ENCODE assay signal across 8 mouse cellular contexts in the genomic region with DNA sequence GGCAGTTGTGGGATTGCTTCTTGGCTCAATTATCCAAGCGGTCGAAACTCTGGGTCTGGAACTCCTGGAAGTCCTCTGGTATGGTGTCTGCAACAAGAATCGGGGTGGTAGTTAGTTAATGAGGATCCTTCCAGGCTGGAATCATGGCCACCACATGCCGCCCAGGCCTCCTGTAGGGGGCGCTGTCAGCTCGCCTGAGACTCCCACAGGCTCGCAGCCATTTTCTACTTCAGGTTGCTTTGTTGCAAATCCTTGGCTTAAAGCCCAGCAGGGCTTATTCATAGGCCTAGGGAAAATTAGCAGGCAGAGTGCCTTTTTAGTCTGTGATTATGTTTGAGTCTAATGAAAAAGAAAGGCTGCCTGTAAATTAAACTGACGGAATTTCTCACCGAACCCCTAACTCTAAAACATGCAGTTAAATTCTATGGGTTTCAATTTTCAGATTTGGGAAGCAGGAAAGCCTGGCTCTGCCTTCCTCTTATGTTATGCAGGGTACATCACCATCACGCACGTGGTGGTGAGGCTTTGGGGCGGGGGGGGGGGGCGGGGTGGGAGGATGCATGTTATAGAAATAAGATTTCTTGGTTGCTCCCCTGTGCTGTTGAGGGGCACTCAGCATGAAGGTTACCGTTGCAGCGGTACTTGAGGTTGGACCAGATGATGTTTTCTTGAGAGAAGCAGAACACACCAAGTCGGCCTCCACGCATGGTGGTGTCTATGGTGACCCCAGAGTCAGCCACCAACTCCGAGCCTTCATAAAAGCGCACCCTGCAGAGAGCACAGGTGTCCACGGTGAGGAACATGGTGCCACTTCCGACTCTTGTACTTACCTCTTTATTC. TPM values are rescaled to one million over a fixed set of nuclear protein-coding genes. Genes with fewer than 3 reads are reported as not detected.
DNase-seq lines count a peak whose midpoint lies in the region; ATAC-seq and TF ChIP-seq lines count a peak whose summit lies in the region.

No protein-coding gene starts in this region.

- H3K9me3 ChIP-seq in hindbrain, embryonic 11.5 days (ENCODE audit: control insufficient read depth, low read length) = no peaks in the 10 kb centered on the region

- no peak overlapping the region for H3K9ac ChIP-seq in hindbrain, embryonic 11.5 days (ENCODE audit: low read depth, low read length)

- no peak overlapping the region for H3K4me3 ChIP-seq in cerebellum, adult 2 months (replicated peaks; ENCODE audit: insufficient read depth, low read depth, low read length)
- no peak overlapping the region for H3K4me3 ChIP-seq in hindbrain, embryonic 11.5 days (ENCODE audit: low read depth, low read length)

- WGBS in cerebellum, adult 2 months = 48% methylated on average over 21 of the region's 21 CpGs
- 74% methylated on average over 21 of the region's 21 CpGs for WGBS in hindbrain, embryonic 11.5 days

- no peak overlapping the region for H3K27ac ChIP-seq in cerebellum, adult 2 months (ENCODE audit: insufficient read depth, low read length)
- no peak overlapping the region for H3K27ac ChIP-seq in hindbrain, embryonic 11.5 days (ENCODE audit: low read depth, low read length)

- peak; percentile 66 for ATAC-seq in hindbrain, embryonic 11.5 days (ENCODE audit: low FRiP score)
- no peak for ATAC-seq in erythroid progenitor cell, adult 5-6 weeks (replicated peaks; ENCODE audit: low FRiP score, poor library complexity, severe bottlenecking)

- H3K4me2 ChIP-seq in hindbrain, embryonic 11.5 days (replicated peaks; ENCODE audit: low read depth, low read length) = no peak overlapping the region

- no peaks in the 10 kb centered on the region for H3K36me3 ChIP-seq in hindbrain, embryonic 11.5 days (ENCODE audit: control insufficient read depth, insufficient read depth, low read length)

- DNase-seq in R1 (ENCODE audit: low read depth, low spot score) = peak; percentile 79
- DNase-seq in cerebellum, adult 2 months = peak; percentile 85 to 90
- peak; percentile 73 for DNase-seq in forelimb bud, embryonic 11.5 days (ENCODE audit: low read depth, low spot score)
- DNase-seq in hindbrain, embryonic 11.5 days (ENCODE audit: low spot score) = peak; percentile 85
- DNase-seq in layer of hippocampus, postnatal 14 days (ENCODE audit: low spot score in 2 of 2) = peak; percentile 95 to 97
- DNase-seq in lung, postnatal 25 days (ENCODE audit: low spot score) = peak; percentile 47
- DNase-seq in right cerebral cortex, adult 18-20 months = peak; percentile 95

- H3K4me1 ChIP-seq in cerebellum, adult 2 months (ENCODE audit: control insufficient read depth, insufficient read depth, low read length) = no peaks in the 10 kb centered on the region
- no peaks in the 10 kb centered on the region for H3K4me1 ChIP-seq in hindbrain, embryonic 11.5 days (replicated peaks; ENCODE audit: control insufficient read depth, insufficient read depth, low read length)

- no peak for TF ChIP-seq POLR2A in cerebellum, adult 2 months (IDR thresholded peaks at IDR 0.05; ENCODE audit: borderline replicate concordance, insufficient read depth, low read length)

- no peaks in the 10 kb centered on the region for H3K27me3 ChIP-seq in cerebellum, adult 2 months (ENCODE audit: control insufficient read depth, insufficient read depth, low read length)
- H3K27me3 ChIP-seq in hindbrain, embryonic 11.5 days (ENCODE audit: control insufficient read depth, insufficient read depth, low read length) = no peaks in the 10 kb centered on the region

- peak; percentile 88 for TF ChIP-seq CTCF in cerebellum, adult 2 months (IDR thresholded peaks at IDR 0.05; ENCODE audit: borderline replicate concordance, insufficient read depth, low read depth, low read length)

RNA-seq across cellular contexts. Expression of a gene that starts 42.7 kb away (rescaled TPM):
- polyA plus RNA-seq in cerebellum, adult 2 months (2012; rRNA removed) = 0.24 and 0.26 TPM in 2 replicates
- 1.7 and 2.1 TPM in 2 replicates for polyA plus RNA-seq in hindbrain, embryonic 11.5 days (2014; fragmentation: Nextera tagmentation; extraction: Ambion mirVana)
- total RNA-seq in layer of hippocampus, postnatal 14 days (2021) = 10 to 100 TPM; 11.7 to 13.5 TPM
- not detected in 2 replicates for total RNA-seq in erythroid progenitor cell, adult 5-6 weeks (2015; ENCODE audit: low replicate concordance)
- total RNA-seq in erythroid progenitor cell, adult 5-6 weeks (2017; ENCODE audit: low replicate concordance) = not detected in 2 replicates

Comparison
In these comparisons a context has a peak if more than half of its experiments do, and no peak if none do; other contexts are left out.
1. RNA of a gene that starts 42.7 kb away (total RNA-seq): 11.7 to 13.5 TPM in layer of hippocampus, postnatal 14 days; not detected in erythroid progenitor cell, adult 5-6 weeks; every median in the first group is over 10 times any median in the second.
2. Peak in every context shown above with its lines, with median percentiles within 50 percentile points of each other: DNase-seq.